In the genomic region with DNA sequence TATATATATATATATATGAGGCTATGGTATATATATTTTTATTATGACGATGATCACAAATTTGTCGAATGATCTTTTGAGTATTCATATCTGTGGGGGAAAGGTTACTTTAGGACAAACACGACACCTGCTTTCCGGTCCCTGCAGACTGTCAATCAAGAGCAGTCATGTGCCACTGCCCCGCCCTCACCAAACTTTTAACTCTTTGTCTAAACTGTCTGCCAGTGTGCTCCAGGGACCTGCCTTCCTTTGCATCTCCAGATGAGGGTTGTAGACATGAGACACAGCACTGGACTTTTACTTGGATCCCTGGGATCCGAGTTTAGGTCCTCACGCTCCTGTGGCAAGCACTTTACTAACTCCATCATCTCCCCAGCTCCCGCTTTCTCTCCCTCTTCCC, we compare ENCODE assay signal across 20 mouse cellular contexts.
"Had no signal": no experiment of that assay in that cellular context is flagged by ENCODE, and none has a peak within 500 bp of the region (broad histone marks: within the 10 kb centered on the region; RNA-seq: fewer than 3 reads in every experiment).

No protein-coding gene starts in this region.

- H3K4me3 ChIP-seq: heart, embryonic 10.5 days; heart, embryonic 12.5 days; hindbrain, embryonic 13.5 days; hindbrain, embryonic 15.5 days; intestine, embryonic 15.5 days; layer of hippocampus, adult 2 months; limb, embryonic 13.5 days; limb, embryonic 15.5 days had no signal

- H3K36me3 ChIP-seq: heart, embryonic 10.5 days; heart, embryonic 12.5 days; hindbrain, embryonic 13.5 days; hindbrain, embryonic 15.5 days; intestine, embryonic 15.5 days; limb, embryonic 13.5 days; limb, embryonic 15.5 days had no signal

- DNase-seq: gastrocnemius, postnatal 14 days; gastrocnemius, postnatal 36 days; heart, adult 18-20 months; heart, postnatal 10 days; kidney, adult 18-20 months; kidney, adult 8-10 months; kidney, postnatal 10 days; kidney, postnatal 25 days; kidney, postnatal 4 days; left cerebral cortex, postnatal 4 days had no signal

- H3K4me2 ChIP-seq: heart, embryonic 12.5 days; hindbrain, embryonic 13.5 days; hindbrain, embryonic 15.5 days; intestine, embryonic 15.5 days; limb, embryonic 13.5 days; limb, embryonic 15.5 days had no signal

- H3K4me1 ChIP-seq: limb, embryonic 13.5 days had no signal

- ATAC-seq: inflammation-experienced regulatory T-cells, adult 6 months; intestine, embryonic 15.5 days; intestine, postnatal 0 days had no signal

- H3K9me3 ChIP-seq: heart, embryonic 10.5 days; hindbrain, embryonic 15.5 days; intestine, embryonic 15.5 days; limb, embryonic 15.5 days had no signal

- H3K9ac ChIP-seq: heart, embryonic 12.5 days; hindbrain, embryonic 13.5 days; hindbrain, embryonic 15.5 days; intestine, embryonic 15.5 days; limb, embryonic 13.5 days; limb, embryonic 15.5 days had no signal

- H3K27ac ChIP-seq: heart, embryonic 10.5 days; hindbrain, embryonic 13.5 days; hindbrain, embryonic 15.5 days; intestine, embryonic 15.5 days; layer of hippocampus, adult 2 months; limb, embryonic 13.5 days; limb, embryonic 15.5 days had no signal

- H3K27me3 ChIP-seq: heart, embryonic 12.5 days; hindbrain, embryonic 13.5 days; hindbrain, embryonic 15.5 days; intestine, embryonic 15.5 days; limb, embryonic 13.5 days; limb, embryonic 15.5 days had no signal
